Mouse (Mus musculus): ENCODE measurements around the gene Vmn1r174. TPM values are rescaled to one million over a fixed set of nuclear protein-coding genes. Genes with fewer than 3 reads are reported as not detected.
"Not testable (repeated sequence)": the region's sequence is repeated elsewhere in the genome, so short reads cannot be mapped to it uniquely, and the experiment has no call there.

Gene Vmn1r174
- total RNA-seq (2015; ENCODE audit: low replicate concordance) (not detected in 2 replicates), total RNA-seq (2017; ENCODE audit: low replicate concordance) (0.14 TPM in 1 of 2 replicates, not detected in the other)

DNA sequence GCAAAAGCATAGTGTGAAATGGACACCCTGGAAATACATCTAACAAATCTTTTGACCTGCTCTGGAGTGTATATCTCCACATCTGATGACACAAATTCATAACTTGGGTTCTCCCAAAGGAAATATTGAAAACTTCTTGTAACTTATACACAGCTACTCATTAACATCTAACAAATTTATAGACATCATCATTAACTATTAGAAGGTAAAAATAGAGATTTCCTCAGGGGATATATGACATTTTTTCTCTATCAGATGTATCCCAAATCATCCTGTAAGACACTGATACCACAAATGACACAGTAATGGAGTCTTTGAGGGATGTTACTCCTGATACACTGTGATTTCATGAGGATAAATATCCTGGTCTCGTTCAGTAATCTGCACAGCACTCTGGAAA is at the start of gene Vmn1r174:
Vmn1r174 (plus strand) TSS at position 301 of the 400 bp plus-strand sequence.
- ATAC-seq (replicated peaks; ENCODE audit: low FRiP score, poor library complexity, severe bottlenecking), result not testable (repeated sequence)

GRCm38 (mm10) chr7:23784526-23784925 is 32.5 kb downstream of the Vmn1r174 start:
- no peak for ATAC-seq (replicated peaks; ENCODE audit: low FRiP score, poor library complexity, severe bottlenecking)

GRCm38 (mm10) chr7:23810543-23810942 is 58.5 kb downstream of the Vmn1r174 start, which contains the start of gene Vmn1r175:
Vmn1r175 (minus strand) TSS chr7:23810643.
- not testable (repeated sequence) for ATAC-seq (replicated peaks; ENCODE audit: low FRiP score, poor library complexity, severe bottlenecking)

Other genes with a start within 250 kb of the Vmn1r174 start
- gene Vmn1r167, start 245.1 kb upstream of the Vmn1r174 start, total RNA-seq (2015; ENCODE audit: low replicate concordance), result not detected in 2 replicates
- gene Vmn1r167, start 245.1 kb upstream of the Vmn1r174 start, total RNA-seq (2017; ENCODE audit: low replicate concordance), result not detected in 2 replicates
- gene Vmn1r168, start 212.5 kb upstream of the Vmn1r174 start, total RNA-seq (2015; ENCODE audit: low replicate concordance), result not detected in 2 replicates
- 0.14 TPM in 1 of 2 replicates, not detected in the other for gene Vmn1r168, start 212.5 kb upstream of the Vmn1r174 start, total RNA-seq (2017; ENCODE audit: low replicate concordance)
- gene Vmn1r169, start 176.7 kb upstream of the Vmn1r174 start, total RNA-seq (2015; ENCODE audit: low replicate concordance), result not detected in 2 replicates
- gene Vmn1r169, start 176.7 kb upstream of the Vmn1r174 start, total RNA-seq (2017; ENCODE audit: low replicate concordance), result not detected in 2 replicates
- gene Vmn1r170, start 146.1 kb upstream of the Vmn1r174 start, total RNA-seq (2015; ENCODE audit: low replicate concordance), result not detected in 2 replicates
- gene Vmn1r170, start 146.1 kb upstream of the Vmn1r174 start, total RNA-seq (2017; ENCODE audit: low replicate concordance), result not detected in 2 replicates
- not detected in 2 replicates for gene Vmn1r171, start 121.5 kb upstream of the Vmn1r174 start, total RNA-seq (2015; ENCODE audit: low replicate concordance)
- gene Vmn1r171, start 121.5 kb upstream of the Vmn1r174 start, total RNA-seq (2017; ENCODE audit: low replicate concordance), result not detected in 2 replicates
- not detected in 2 replicates for gene Vmn1r172, start 94.0 kb upstream of the Vmn1r174 start, total RNA-seq (2015; ENCODE audit: low replicate concordance)
- gene Vmn1r172, start 94.0 kb upstream of the Vmn1r174 start, total RNA-seq (2017; ENCODE audit: low replicate concordance), result not detected in 2 replicates
- gene Vmn1r173, start 51.6 kb upstream of the Vmn1r174 start, total RNA-seq (2015; ENCODE audit: low replicate concordance), result not detected in 2 replicates
- 0.09 TPM in 1 of 2 replicates, not detected in the other for gene Vmn1r173, start 51.6 kb upstream of the Vmn1r174 start, total RNA-seq (2017; ENCODE audit: low replicate concordance)
- gene Vmn1r175, start 58.4 kb downstream of the Vmn1r174 start, total RNA-seq (2015; ENCODE audit: low replicate concordance), result not detected in 2 replicates
- gene Vmn1r175, start 58.4 kb downstream of the Vmn1r174 start, total RNA-seq (2017; ENCODE audit: low replicate concordance), result not detected in 2 replicates
- not detected in 2 replicates for gene Vmn1r176, start 85.1 kb downstream of the Vmn1r174 start, total RNA-seq (2015; ENCODE audit: low replicate concordance)
- gene Vmn1r176, start 85.1 kb downstream of the Vmn1r174 start, total RNA-seq (2017; ENCODE audit: low replicate concordance), result not detected in 2 replicates
- gene Vmn1r177, start 114.2 kb downstream of the Vmn1r174 start, total RNA-seq (2015; ENCODE audit: low replicate concordance), result not detected in 2 replicates
- gene Vmn1r177, start 114.2 kb downstream of the Vmn1r174 start, total RNA-seq (2017; ENCODE audit: low replicate concordance), result not detected in 2 replicates
- gene Vmn1r178, start 139.7 kb downstream of the Vmn1r174 start, total RNA-seq (2015; ENCODE audit: low replicate concordance), result not detected in 2 replicates
- not detected in 2 replicates for gene Vmn1r178, start 139.7 kb downstream of the Vmn1r174 start, total RNA-seq (2017; ENCODE audit: low replicate concordance)
- gene Vmn1r179, start 174.7 kb downstream of the Vmn1r174 start, total RNA-seq (2015; ENCODE audit: low replicate concordance), result not detected in 2 replicates
- gene Vmn1r179, start 174.7 kb downstream of the Vmn1r174 start, total RNA-seq (2017; ENCODE audit: low replicate concordance), result not detected in 2 replicates
- gene Vmn1r180, start 198.4 kb downstream of the Vmn1r174 start, total RNA-seq (2015; ENCODE audit: low replicate concordance), result not detected in 2 replicates
- gene Vmn1r180, start 198.4 kb downstream of the Vmn1r174 start, total RNA-seq (2017; ENCODE audit: low replicate concordance), result not detected in 2 replicates
- gene Vmn1r181, start 222.3 kb downstream of the Vmn1r174 start, total RNA-seq (2015; ENCODE audit: low replicate concordance), result not detected in 2 replicates
- gene Vmn1r181, start 222.3 kb downstream of the Vmn1r174 start, total RNA-seq (2017; ENCODE audit: low replicate concordance), result not detected in 2 replicates
- gene V1rd19, start 249.4 kb downstream of the Vmn1r174 start, total RNA-seq (2015; ENCODE audit: low replicate concordance), result not detected in 2 replicates
- not detected in 2 replicates for gene V1rd19, start 249.4 kb downstream of the Vmn1r174 start, total RNA-seq (2017; ENCODE audit: low replicate concordance)

All from erythroblast, adult 5-6 weeks (primary cell).